13 mouse cellular contexts compared by ENCODE assay signal in the genomic region with DNA sequence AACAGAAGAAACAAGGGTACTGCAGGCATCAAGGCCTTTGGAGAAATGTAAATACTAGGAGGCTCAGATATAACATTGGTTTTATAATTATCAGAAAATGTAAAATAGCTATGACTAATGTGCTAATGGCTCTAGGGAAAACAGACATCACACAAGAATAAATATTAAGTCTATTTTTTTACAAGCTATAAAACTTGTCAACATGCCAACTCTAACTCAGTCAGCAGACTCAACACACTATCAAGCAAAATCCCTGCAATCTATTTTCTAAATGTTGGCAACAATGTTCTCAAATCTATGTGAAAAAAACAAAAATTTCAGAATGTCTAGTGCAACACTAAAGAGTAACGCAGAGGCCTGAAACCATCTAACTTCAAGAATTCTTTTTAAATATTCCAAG.
"Had no signal": no experiment of that assay in that cellular context is flagged by ENCODE, and none has a peak within 500 bp of the region (broad histone marks: within the 10 kb centered on the region; RNA-seq: fewer than 3 reads in every experiment).

No protein-coding gene starts in this region.

- H3K4me1 ChIP-seq: limb, embryonic 12.5 days; liver, embryonic 12.5 days; megakaryocyte, embryonic 14.5 days; midbrain, embryonic 15.5 days; neural tube, embryonic 12.5 days had no signal

- H3K9ac ChIP-seq: limb, embryonic 12.5 days; liver, embryonic 12.5 days; lung, embryonic 15.5 days; midbrain, embryonic 15.5 days; neural tube, embryonic 12.5 days had no signal

- H3K27me3 ChIP-seq: limb, embryonic 12.5 days; liver, embryonic 12.5 days; lung, embryonic 15.5 days; megakaryocyte, embryonic 14.5 days; midbrain, embryonic 15.5 days; neural tube, embryonic 12.5 days had no signal

- DNase-seq: kidney, adult 8-10 months; kidney, postnatal 25 days; layer of hippocampus, postnatal 36 days; thymus, adult 18-20 months; thymus, postnatal 14 days had no signal

- H3K4me2 ChIP-seq: limb, embryonic 12.5 days; liver, embryonic 12.5 days; lung, embryonic 15.5 days; midbrain, embryonic 11.5 days; midbrain, embryonic 15.5 days; neural tube, embryonic 12.5 days had no signal

- H3K4me3 ChIP-seq: limb, embryonic 12.5 days; liver, embryonic 12.5 days; lung, embryonic 15.5 days; megakaryocyte, embryonic 14.5 days; midbrain, embryonic 15.5 days; neural tube, embryonic 12.5 days had no signal

- H3K36me3 ChIP-seq: limb, embryonic 12.5 days; liver, embryonic 12.5 days; lung, embryonic 15.5 days; midbrain, embryonic 15.5 days; neural tube, embryonic 12.5 days had no signal

- ATAC-seq: intestine, postnatal 0 days; liver, embryonic 12.5 days; midbrain, embryonic 15.5 days had no signal

- H3K27ac ChIP-seq: limb, embryonic 12.5 days; liver, embryonic 12.5 days; lung, embryonic 15.5 days; midbrain, embryonic 15.5 days; neural tube, embryonic 12.5 days had no signal

- H3K9me3 ChIP-seq: limb, embryonic 12.5 days; liver, embryonic 12.5 days; lung, embryonic 15.5 days; megakaryocyte, embryonic 14.5 days; midbrain, embryonic 15.5 days; neural tube, embryonic 12.5 days had no signal
